Mouse (Mus musculus) cerebellum, adult 2 months (tissue): ENCODE measurements around the gene Hibadh.

Source experiments
- CTCF ChIP-seq: fragments of 200-500 bp; IDR thresholded peaks from 2 replicates; pipeline ENCODE4 v1.5.1; 2011; ENCODE audit warnings: low read depth, mild to moderate bottlenecking, control low read depth, low read length, moderate library complexity, borderline replicate concordance; ENCODE audit not compliant: insufficient read depth
- POLR2A ChIP-seq: fragments of 200-500 bp; IDR thresholded peaks from 2 replicates; pipeline ENCODE4 v1.6.1; 2011; ENCODE audit warnings: low read length, control low read depth, borderline replicate concordance; ENCODE audit not compliant: insufficient read depth

GRCm38 (mm10) chr6:52609626-52610352, 30.4 kb downstream of the Hibadh start:
- no peak for TF ChIP-seq CTCF
- TF ChIP-seq POLR2A, result no peak
